18 mouse cellular contexts compared by ENCODE assay signal in genomic region chr12:86039751-86040150, GRCm38 (mm10).
"Had no signal": no experiment of that assay in that cellular context is flagged by ENCODE, and none has a peak within 500 bp of the region (broad histone marks: within the 10 kb centered on the region; RNA-seq: fewer than 3 reads in every experiment).

No protein-coding gene starts in this region.

- H3K9ac ChIP-seq: liver, embryonic 13.5 days; midbrain, embryonic 13.5 days; neural tube, embryonic 12.5 days; neural tube, embryonic 15.5 days; stomach, embryonic 15.5 days had no signal

- H3K4me3 ChIP-seq: layer of hippocampus, adult 2 months; liver, embryonic 13.5 days; megakaryocyte, embryonic 14.5 days; midbrain, embryonic 10.5 days; midbrain, embryonic 13.5 days; neural tube, embryonic 12.5 days; neural tube, embryonic 15.5 days; stomach, embryonic 15.5 days had no signal

- DNase-seq: kidney, adult 18-20 months; kidney, adult 9 months; kidney, postnatal 14 days; layer of hippocampus, adult 9-11 months; liver, embryonic 13.5 days; lung, adult 2 months; retina, postnatal 1 day; right cerebral cortex, postnatal 25 days; spleen, adult 18-20 months; thymus, postnatal 25 days had no signal

- H3K27me3 ChIP-seq: liver, embryonic 13.5 days; midbrain, embryonic 13.5 days; neural tube, embryonic 12.5 days; neural tube, embryonic 15.5 days; stomach, embryonic 15.5 days had no signal

- H3K9me3 ChIP-seq: liver, embryonic 13.5 days; stomach, embryonic 15.5 days had no signal

- H3K27ac ChIP-seq: layer of hippocampus, adult 2 months; liver, embryonic 13.5 days; midbrain, embryonic 10.5 days; midbrain, embryonic 13.5 days; neural tube, embryonic 12.5 days; neural tube, embryonic 15.5 days; stomach, embryonic 15.5 days had no signal

- H3K4me1 ChIP-seq: liver, embryonic 13.5 days; stomach, embryonic 15.5 days had no signal

- H3K4me2 ChIP-seq: liver, embryonic 13.5 days; midbrain, embryonic 13.5 days; neural tube, embryonic 12.5 days; neural tube, embryonic 15.5 days; stomach, embryonic 15.5 days had no signal

- ATAC-seq: midbrain, embryonic 13.5 days; midbrain, embryonic 16.5 days had no signal

- H3K36me3 ChIP-seq: stomach, embryonic 15.5 days had no signal
